Mouse (Mus musculus) forebrain, embryonic 12.5 days (tissue): Measurements from ENCODE around the gene Sirt2. TPM values are rescaled to one million over a fixed set of nuclear protein-coding genes. Genes with fewer than 3 reads are reported as not detected.
A peak's percentile ranks its signal among the peaks of the same experiment; 100 is the strongest.

Source experiments
- ATAC-seq: fragments of 200-750 bp; cut with Nextera tagmentation; 2 replicates; pipeline ENCODE4 v1.8.0; 2017; ENCODE audit warnings: moderate TSS enrichment; ENCODE audit not compliant: low FRiP score
- H3K27ac ChIP-seq: fragments of 300-500 bp; sonication (generic); 2 replicates; pipeline ENCODE4 v1.5.1; 2016; ENCODE audit warnings: mild to moderate bottlenecking
- H3K27me3 ChIP-seq: fragments of 300-500 bp; sonication (generic); 2 replicates; pipeline ENCODE4 v1.6.1; 2016; ENCODE audit warnings: mild to moderate bottlenecking
- H3K36me3 ChIP-seq: fragments of 300-500 bp; sonication (generic); replicated peaks from 2 replicates; pipeline ENCODE4 v1.6.1; 2016; ENCODE audit warnings: mild to moderate bottlenecking
- H3K4me1 ChIP-seq: fragments of 300-500 bp; sonication (generic); 2 replicates; pipeline ENCODE4 v1.6.1; 2016
- H3K4me2 ChIP-seq: fragments of 300-500 bp; sonication (generic); 2 replicates; pipeline ENCODE4 v1.6.1; 2016; ENCODE audit warnings: mild to moderate bottlenecking, moderate library complexity
- H3K4me3 ChIP-seq: fragments of 300-500 bp; sonication (generic); replicated peaks from 2 replicates; pipeline ENCODE4 v1.5.1; 2016; ENCODE audit warnings: mild to moderate bottlenecking
- H3K9ac ChIP-seq: fragments of 300-500 bp; sonication (generic); 2 replicates; pipeline ENCODE4 v1.6.1; 2016; ENCODE audit warnings: mild to moderate bottlenecking
- H3K9me3 ChIP-seq: fragments of 300-500 bp; sonication (generic); 2 replicates; pipeline ENCODE4 v1.6.1; 2016
- WGBS: fragments of 180-500 bp; shearing (Covaris S2); methylation state at CpG from one replicate; pipeline ENCODE4 v1.1.7; 2016; 5-methylcytosine and 5-hydroxymethylcytosine counted together
- polyA plus RNA-seq: library from polyadenylated mRNA; unstranded; fragments of >200 nt; fragmentation: Nextera tagmentation; extraction: Ambion mirVana; gene quantifications from 2 replicates; pipeline ENCODE4 v1.2.1, GENCODE M21; 2016

Sirt2 gene
- polyA plus RNA-seq, 1 experiment from 2014 or later: 68.3 TPM

GRCm38 (mm10) chr7:28735701-28736100 is 30.8 kb upstream of the Sirt2 start:
- Histone ChIP-seq H3K4me3 (no peak overlapping the region), H3K4me1 (peaks cover 16% of the 10 kb centered on the region), H3K36me3 (peaks cover 25% of the 10 kb centered on the region), H3K9me3 (no peaks in the 10 kb centered on the region), H3K4me2 (no peak overlapping the region), H3K27ac (no peak overlapping the region), H3K27me3 (peaks cover 21% of the 10 kb centered on the region; the same call in 1 of the 2 replicates), H3K9ac (no peak overlapping the region)
- ATAC-seq: no peak
- 88% methylated on average over 6 of the region's 6 CpGs for WGBS

- no peak for ATAC-seq
- Histone ChIP-seq H3K9me3 (no peaks in the 10 kb centered on the region), H3K4me1 (peaks cover 15% of the 10 kb centered on the region), H3K9ac (no peak overlapping the region), H3K36me3 (peaks cover 28% of the 10 kb centered on the region), H3K27me3 (no peaks in the 10 kb centered on the region), H3K4me3 (no peak overlapping the region), H3K27ac (no peak overlapping the region), H3K4me2 (no peak overlapping the region)
- 95% methylated on average over 21 of the region's 21 CpGs for WGBS
Observed at GRCm38 (mm10) chr7:28739829-28740228, 26.7 kb upstream of the Sirt2 start.

GRCm38 (mm10) chr7:28740949-28741348 is 25.6 kb upstream of the Sirt2 start:
- no peak for ATAC-seq
- peak overlapping the region; percentile 91 for H3K4me2 ChIP-seq
- H3K9me3 ChIP-seq: no peaks in the 10 kb centered on the region
- peak overlapping the region; percentile 65 for H3K4me3 ChIP-seq
- peak overlapping the region; percentile 82 for H3K9ac ChIP-seq
- H3K36me3 ChIP-seq: peaks cover 32% of the 10 kb centered on the region
- H3K27me3 ChIP-seq: no peaks in the 10 kb centered on the region
- 42% methylated on average over 9 of the region's 9 CpGs for WGBS
- no peak overlapping the region for H3K27ac ChIP-seq
- H3K4me1 ChIP-seq: peaks cover 15% of the 10 kb centered on the region

GRCm38 (mm10) chr7:28741368-28741708 is 25.2 kb upstream of the Sirt2 start:
- no peaks in the 10 kb centered on the region for H3K9me3 ChIP-seq
- WGBS: 0% methylated on average over 13 of the region's 13 CpGs
- peak overlapping the region; percentile 71; the same call in 1 of the 2 replicates for H3K27ac ChIP-seq
- peaks cover 15% of the 10 kb centered on the region for H3K4me1 ChIP-seq
- peak overlapping the region; percentile 65 for H3K4me3 ChIP-seq
- H3K9ac ChIP-seq: peak overlapping the region; percentile 82
- no peaks in the 10 kb centered on the region for H3K27me3 ChIP-seq
- peak overlapping the region; percentile 91 for H3K4me2 ChIP-seq
- peak; percentile 51 for ATAC-seq
- peaks cover 36% of the 10 kb centered on the region for H3K36me3 ChIP-seq

DNA sequence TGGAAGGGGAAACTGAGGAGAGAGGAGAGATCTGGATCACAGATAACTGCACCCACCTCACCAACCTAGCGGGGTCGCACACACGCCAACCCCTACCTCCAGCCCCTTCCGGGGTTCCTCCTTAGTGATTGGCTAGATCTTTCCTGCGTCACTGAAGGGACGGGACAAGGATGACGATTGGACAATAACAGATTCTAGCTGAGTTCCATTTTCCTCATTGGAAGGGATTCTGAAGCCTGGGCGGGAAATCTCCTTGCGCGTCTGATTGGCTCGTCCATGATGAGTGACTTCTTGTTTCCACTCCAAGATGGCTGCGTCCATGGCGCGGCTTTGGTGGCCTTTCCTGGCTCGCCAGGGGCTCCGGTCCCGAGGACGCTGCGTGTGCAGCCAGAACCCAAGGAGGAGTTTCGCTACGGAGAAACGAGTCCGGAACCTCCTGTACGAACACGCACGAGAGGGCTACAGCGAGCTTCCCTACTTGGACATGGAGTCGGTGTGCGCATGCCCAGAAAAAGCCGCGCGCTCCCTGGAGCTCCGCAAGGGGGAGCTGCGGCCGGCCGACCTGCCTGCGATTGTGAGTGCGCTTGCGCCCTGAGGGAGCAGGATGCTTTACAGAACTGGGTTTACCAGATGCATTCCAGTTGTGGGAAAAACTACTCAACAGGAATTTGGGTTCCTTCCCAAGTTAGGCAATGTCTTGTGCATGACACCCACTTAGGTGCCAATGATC is 24.7 kb upstream of the Sirt2 start, which contains the start of the genes Mrps12 and Sars2:
Gene Mrps12 (minus strand): TSS at position 112 of the 730 bp plus-strand sequence.
Gene Sars2 (plus strand): TSS at position 284 of the 730 bp plus-strand sequence.
- Histone ChIP-seq H3K9me3 (no peaks in the 10 kb centered on the region), H3K4me2 (peak within 1 kb of the TSS; percentile 91), H3K27me3 (no peaks in the 10 kb centered on the region), H3K4me1 (peaks cover 15% of the 10 kb centered on the region), H3K27ac (peak within 1 kb of the TSS; percentile 71), H3K36me3 (peaks cover 41% of the 10 kb centered on the region), H3K4me3 (peak within 1 kb of the TSS; percentile 65), H3K9ac (peak within 1 kb of the TSS; percentile 82)
- under 1% methylated on average over 39 of the region's 39 CpGs for WGBS
- ATAC-seq: peak; percentile 99

DNA sequence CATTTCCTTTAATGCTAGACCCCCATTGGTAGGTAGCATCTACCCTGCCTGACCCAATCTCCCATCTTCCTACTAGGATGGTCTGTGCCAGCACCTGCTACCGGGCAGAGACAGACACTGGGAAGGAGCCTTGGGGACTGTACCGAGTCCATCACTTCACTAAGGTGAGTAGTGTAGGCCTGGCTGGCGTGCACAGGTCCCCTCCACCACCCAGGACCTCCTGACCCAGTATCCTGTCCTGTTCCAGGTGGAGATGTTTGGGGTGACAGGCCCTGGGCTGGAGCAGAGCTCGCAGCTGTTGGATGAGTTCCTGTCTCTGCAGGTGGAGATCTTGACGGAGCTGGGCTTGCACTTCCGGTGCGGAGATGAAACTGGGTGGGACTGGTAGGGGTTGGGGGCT is 16.6 kb upstream of the Sirt2 start:
- no peaks in the 10 kb centered on the region for H3K9me3 ChIP-seq
- H3K4me1 ChIP-seq: no peaks in the 10 kb centered on the region
- no peak overlapping the region for H3K4me2 ChIP-seq
- 95% methylated on average over 7 of the region's 7 CpGs for WGBS
- H3K4me3 ChIP-seq: no peak overlapping the region
- ATAC-seq: no peak
- H3K9ac ChIP-seq: no peak overlapping the region
- peaks cover 55% of the 10 kb centered on the region for H3K36me3 ChIP-seq
- no peaks in the 10 kb centered on the region for H3K27me3 ChIP-seq
- H3K27ac ChIP-seq: no peak overlapping the region

- no peak for ATAC-seq
- WGBS: 5% methylated on average over 15 of the region's 17 CpGs
- H3K9ac ChIP-seq: 0 out of 2 replicates have a peak within 1 kb of the TSS, but pooled peaks have one; percentile 7
- H3K27me3 ChIP-seq: peaks cover 24% of the 10 kb centered on the region
- H3K27ac ChIP-seq: no peak within 1 kb of the TSS
- H3K4me3 ChIP-seq: 0 out of 2 replicates have a peak within 1 kb of the TSS, but pooled peaks have one; percentile 11
- peaks cover 48% of the 10 kb centered on the region for H3K36me3 ChIP-seq
- H3K9me3 ChIP-seq: no peaks in the 10 kb centered on the region
- H3K4me2 ChIP-seq: peak within 1 kb of the TSS; percentile 38
- H3K4me1 ChIP-seq: peaks cover 7% of the 10 kb centered on the region
Observed at GRCm38 (mm10) chr7:28756079-28756478, 10.5 kb upstream of the Sirt2 start, which contains the start of gene Ccer2. Ccer2 (plus strand) TSS chr7:28756174.

DNA sequence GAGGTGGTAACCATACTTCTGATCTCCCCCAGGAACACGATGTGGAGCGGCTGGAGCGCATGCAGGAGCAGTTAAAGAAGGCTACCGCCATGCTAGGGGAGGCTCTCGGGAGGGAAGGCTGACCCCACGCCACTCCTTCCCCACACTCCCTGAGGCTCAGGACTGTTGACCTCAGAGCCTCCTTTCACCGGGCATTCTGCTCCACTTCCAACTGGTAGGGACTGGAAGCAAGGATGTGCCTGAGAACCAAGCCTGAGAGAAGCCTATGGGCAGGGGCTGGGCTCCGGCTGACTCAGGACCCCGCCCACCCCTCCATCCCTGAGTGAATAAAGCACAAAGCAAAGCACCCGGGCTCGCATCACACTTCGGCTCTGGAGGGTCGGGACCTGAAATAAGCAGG is 7.9 kb upstream of the Sirt2 start:
- no peak overlapping the region for H3K4me2 ChIP-seq
- H3K9ac ChIP-seq: no peak overlapping the region
- H3K27ac ChIP-seq: no peak overlapping the region
- peaks cover 24% of the 10 kb centered on the region for H3K27me3 ChIP-seq
- WGBS: 82% methylated on average over 13 of the region's 13 CpGs
- peaks cover 7% of the 10 kb centered on the region for H3K4me1 ChIP-seq
- peaks cover 41% of the 10 kb centered on the region for H3K36me3 ChIP-seq
- no peaks in the 10 kb centered on the region for H3K9me3 ChIP-seq
- H3K4me3 ChIP-seq: no peak overlapping the region
- no peak for ATAC-seq

- Histone ChIP-seq H3K4me2 (no peak overlapping the region), H3K27ac (no peak overlapping the region), H3K4me1 (peaks cover 10% of the 10 kb centered on the region), H3K4me3 (no peak overlapping the region), H3K9ac (no peak overlapping the region), H3K9me3 (no peaks in the 10 kb centered on the region), H3K36me3 (peaks cover 36% of the 10 kb centered on the region), H3K27me3 (peaks cover 6% of the 10 kb centered on the region)
- 94% methylated on average over 9 of the region's 9 CpGs for WGBS
- ATAC-seq: no peak
Observed at GRCm38 (mm10) chr7:28761907-28762306, 4.6 kb upstream of the Sirt2 start.

DNA sequence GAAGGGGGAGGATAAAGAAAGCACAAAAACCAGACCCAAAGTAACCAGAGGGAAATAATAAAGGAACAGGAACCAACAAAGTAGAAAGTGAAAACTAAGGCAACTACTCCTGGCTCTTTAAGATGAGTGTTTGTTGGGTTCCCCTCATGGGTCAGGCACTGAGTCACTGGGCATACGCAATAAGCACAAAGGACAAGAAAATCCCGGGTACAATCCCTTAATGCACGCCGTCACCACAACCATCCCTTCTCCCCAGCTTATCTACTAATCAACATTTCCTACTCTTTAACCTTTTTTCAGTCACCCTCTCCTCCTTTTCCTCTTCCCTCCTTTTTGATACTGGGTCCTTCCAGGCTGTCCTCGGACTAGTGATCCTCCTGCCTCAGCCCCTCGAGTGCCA is 1.3 kb upstream of the Sirt2 start:
- Histone ChIP-seq H3K27me3 (no peaks in the 10 kb centered on the region), H3K4me2 (peak overlapping the region; percentile 74), H3K4me3 (0 out of 2 replicates have a peak overlapping the region, but pooled peaks have one; percentile 79), H3K9ac (peak overlapping the region; percentile 68; the same call in 1 of the 2 replicates), H3K36me3 (peaks cover 16% of the 10 kb centered on the region), H3K27ac (no peak overlapping the region), H3K9me3 (no peaks in the 10 kb centered on the region), H3K4me1 (peaks cover 27% of the 10 kb centered on the region)
- 85% methylated on average over 6 of the region's 6 CpGs for WGBS
- no peak for ATAC-seq

GRCm38 (mm10) chr7:28766910-28767309 is 375 bp downstream of the Sirt2 start:
- H3K27ac ChIP-seq: no peak overlapping the region
- H3K4me2 ChIP-seq: peak overlapping the region; percentile 76
- H3K4me1 ChIP-seq: peaks cover 27% of the 10 kb centered on the region
- 0 out of 2 replicates have a peak, but pooled peaks cover 4% of the 10 kb centered on the region for H3K36me3 ChIP-seq
- no peaks in the 10 kb centered on the region for H3K27me3 ChIP-seq
- no peaks in the 10 kb centered on the region for H3K9me3 ChIP-seq
- H3K9ac ChIP-seq: peak overlapping the region; percentile 74
- 4% methylated on average over 14 of the region's 14 CpGs for WGBS
- peak overlapping the region; percentile 79 for H3K4me3 ChIP-seq
- 0 out of 2 replicates have a peak, but pooled peaks have one; percentile 9 for ATAC-seq

- no peak for ATAC-seq
- no peaks in the 10 kb centered on the region for H3K27me3 ChIP-seq
- peak within 1 kb of the TSS; percentile 76 for H3K4me2 ChIP-seq
- 65% methylated on average over 7 of the region's 7 CpGs for whole genome bisulfite sequencing
- H3K9ac ChIP-seq: peak within 1 kb of the TSS; percentile 74
- peaks cover 27% of the 10 kb centered on the region for H3K4me1 ChIP-seq
- H3K27ac ChIP-seq: no peak within 1 kb of the TSS
- peak within 1 kb of the TSS; percentile 79 for H3K4me3 ChIP-seq
- 0 out of 2 replicates have a peak, but pooled peaks cover 8% of the 10 kb centered on the region for H3K36me3 ChIP-seq
- H3K9me3 ChIP-seq: no peaks in the 10 kb centered on the region
Observed at GRCm38 (mm10) chr7:28767462-28767965, 979 bp downstream of the Sirt2 start, which contains the start of gene Nfkbib. Nfkbib (minus strand) TSS chr7:28767512.
